Mouse (Mus musculus) forebrain, embryonic 14.5 days (tissue): ENCODE measurements around the gene Pcnx2. TPM values are rescaled to one million over a fixed set of nuclear protein-coding genes. Genes with fewer than 3 reads are reported as not detected.

ENCODE experiments used
- ATAC-seq: fragments of 200-750 bp; cut with Nextera tagmentation; 2 replicates; pipeline ENCODE4 v1.8.0; 2017; ENCODE audit warnings: mild to moderate bottlenecking, moderate library complexity
- DNase-seq: peaks from one replicate; pipeline ENCODE4 v3.0.0-alpha.2; 2015; ENCODE audit warnings: low spot score
- H3K27ac ChIP-seq: fragments of 300-500 bp; sonication (generic); 2 replicates; pipeline ENCODE4 v1.5.1; 2014; ENCODE audit warnings: low read depth, mild to moderate bottlenecking, control low read depth, low read length, moderate library complexity
- H3K27me3 ChIP-seq: fragments of 300-500 bp; sonication (generic); replicated peaks from 2 replicates; pipeline ENCODE4 v1.6.1; 2014; ENCODE audit warnings: low read length, control low read depth, mixed read lengths; ENCODE audit not compliant: control insufficient read depth, insufficient read depth
- H3K36me3 ChIP-seq: fragments of 300-500 bp; sonication (generic); 2 replicates; pipeline ENCODE4 v1.6.1; 2014; ENCODE audit warnings: low read length, control low read depth; ENCODE audit not compliant: control insufficient read depth, insufficient read depth
- H3K4me1 ChIP-seq: fragments of 300-500 bp; sonication (generic); 2 replicates; pipeline ENCODE4 v1.6.1; 2014; ENCODE audit warnings: antibody characterized with exemption, low read length, control low read depth; ENCODE audit not compliant: control insufficient read depth, insufficient read depth
- H3K4me2 ChIP-seq: fragments of 300-500 bp; sonication (generic); 2 replicates; pipeline ENCODE4 v1.6.1; 2014; ENCODE audit warnings: mild to moderate bottlenecking, control low read depth, low read length
- H3K4me3 ChIP-seq: fragments of 300-500 bp; sonication (generic); 2 replicates; pipeline ENCODE4 v1.5.1; 2014; ENCODE audit warnings: low read depth, low read length, control low read depth
- H3K9ac ChIP-seq: fragments of 300-500 bp; sonication (generic); 2 replicates; pipeline ENCODE4 v1.6.1; 2014; ENCODE audit warnings: mild to moderate bottlenecking, low read length, control low read depth, moderate library complexity
- H3K9me3 ChIP-seq: fragments of 300-500 bp; sonication (generic); replicated peaks from 2 replicates; pipeline ENCODE4 v1.6.1; 2016; ENCODE audit warnings: low read length, control low read depth, mixed read lengths; ENCODE audit not compliant: control insufficient read depth
- WGBS: fragments of 180-500 bp; shearing (Covaris S2); extraction: QIAGEN DNeasy Blood & Tissue Kit; methylation state at CpG from one replicate; pipeline ENCODE4 v1.1.7; 2014; 5-methylcytosine and 5-hydroxymethylcytosine counted together
- polyA plus RNA-seq: library from polyadenylated mRNA; unstranded; fragments of >200 nt; fragmentation: Nextera tagmentation; extraction: Ambion mirVana; gene quantifications from 2 replicates; pipeline ENCODE4 v1.2.1, GENCODE M21; 2014

The Pcnx2 gene
- polyA plus RNA-seq, 1 experiment from 2014 or later = 2.6 TPM

DNA sequence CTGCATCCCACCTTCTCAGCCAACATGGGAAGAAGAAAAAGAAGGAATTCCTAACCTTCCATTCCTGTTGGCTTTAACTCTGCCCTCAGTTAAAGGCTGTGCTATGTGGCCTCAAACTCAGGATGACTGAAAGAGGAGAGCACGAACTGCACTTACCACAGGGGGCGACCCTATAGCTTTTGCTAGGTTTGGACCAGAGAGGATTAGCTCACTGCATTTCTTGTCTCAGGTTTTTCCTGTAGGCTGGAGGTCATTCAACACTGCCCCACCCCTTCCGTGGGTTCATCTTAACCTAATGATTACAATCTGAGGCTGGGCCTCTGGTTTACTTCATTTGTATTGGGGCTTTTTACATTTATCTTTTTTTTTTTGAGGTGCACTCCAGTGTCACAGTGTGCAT is 123.1 kb downstream of the Pcnx2 start:
- WGBS = 60% methylated on average over 3 of the region's 3 CpGs
- DNase-seq (no peak), ATAC-seq (no peak)
- no peaks in the 10 kb centered on the region for H3K9me3 ChIP-seq
- no peaks in the 10 kb centered on the region for H3K4me1 ChIP-seq
- H3K27me3 ChIP-seq = no peaks in the 10 kb centered on the region
- H3K36me3 ChIP-seq = no peaks in the 10 kb centered on the region
- H3K27ac ChIP-seq = no peak overlapping the region
- no peak overlapping the region for H3K4me2 ChIP-seq
- no peak overlapping the region for H3K4me3 ChIP-seq
- no peak overlapping the region for H3K9ac ChIP-seq

GRCm38 (mm10) chr8:125773281-125773803 is 124.8 kb downstream of the Pcnx2 start:
- Histone ChIP-seq H3K4me3 (no peak overlapping the region), H3K36me3 (no peaks in the 10 kb centered on the region), H3K27ac (no peak overlapping the region), H3K27me3 (no peaks in the 10 kb centered on the region), H3K9ac (no peak overlapping the region), H3K9me3 (no peaks in the 10 kb centered on the region), H3K4me1 (no peaks in the 10 kb centered on the region), H3K4me2 (no peak overlapping the region)
- 52% methylated on average over 7 of the region's 7 CpGs for WGBS
- ATAC-seq = no peak
- DNase-seq = no peak

GRCm38 (mm10) chr8:125772300-125772699 is 125.8 kb downstream of the Pcnx2 start:
- H3K4me1 ChIP-seq = no peaks in the 10 kb centered on the region
- no peak overlapping the region for H3K27ac ChIP-seq
- no peaks in the 10 kb centered on the region for H3K9me3 ChIP-seq
- H3K4me3 ChIP-seq = no peak overlapping the region
- ATAC-seq (no peak), DNase-seq (no peak)
- H3K4me2 ChIP-seq = no peak overlapping the region
- 81% methylated on average over 2 of the region's 2 CpGs for WGBS
- no peaks in the 10 kb centered on the region for H3K36me3 ChIP-seq
- H3K9ac ChIP-seq = no peak overlapping the region
- H3K27me3 ChIP-seq = no peaks in the 10 kb centered on the region

DNA sequence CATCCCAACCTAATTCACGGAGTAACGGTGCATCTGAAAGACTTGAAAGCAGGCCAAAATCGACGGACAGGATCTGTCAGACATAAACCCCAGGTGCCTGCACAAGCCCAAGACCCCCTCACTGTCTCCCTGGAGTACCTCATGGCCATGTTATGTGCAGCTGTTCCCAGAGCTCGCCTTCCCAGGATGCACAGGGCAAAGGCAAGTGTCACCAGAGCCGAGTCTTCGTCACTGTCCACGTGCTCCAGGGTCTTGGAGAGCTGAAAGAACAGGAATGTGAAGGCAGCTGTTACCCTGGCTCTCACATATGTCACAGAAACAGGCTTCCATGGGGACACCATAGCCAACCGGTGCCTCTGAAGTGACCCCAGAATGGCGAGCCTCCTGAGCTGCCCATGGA is 130.0 kb downstream of the Pcnx2 start:
- Histone ChIP-seq H3K4me1 (no peaks in the 10 kb centered on the region), H3K9ac (no peak overlapping the region), H3K4me2 (no peak overlapping the region), H3K9me3 (no peaks in the 10 kb centered on the region), H3K36me3 (no peaks in the 10 kb centered on the region), H3K27ac (no peak overlapping the region), H3K27me3 (no peaks in the 10 kb centered on the region), H3K4me3 (no peak overlapping the region)
- WGBS = 89% methylated on average over 10 of the region's 10 CpGs
- DNase-seq (no peak), ATAC-seq (no peak)

DNA sequence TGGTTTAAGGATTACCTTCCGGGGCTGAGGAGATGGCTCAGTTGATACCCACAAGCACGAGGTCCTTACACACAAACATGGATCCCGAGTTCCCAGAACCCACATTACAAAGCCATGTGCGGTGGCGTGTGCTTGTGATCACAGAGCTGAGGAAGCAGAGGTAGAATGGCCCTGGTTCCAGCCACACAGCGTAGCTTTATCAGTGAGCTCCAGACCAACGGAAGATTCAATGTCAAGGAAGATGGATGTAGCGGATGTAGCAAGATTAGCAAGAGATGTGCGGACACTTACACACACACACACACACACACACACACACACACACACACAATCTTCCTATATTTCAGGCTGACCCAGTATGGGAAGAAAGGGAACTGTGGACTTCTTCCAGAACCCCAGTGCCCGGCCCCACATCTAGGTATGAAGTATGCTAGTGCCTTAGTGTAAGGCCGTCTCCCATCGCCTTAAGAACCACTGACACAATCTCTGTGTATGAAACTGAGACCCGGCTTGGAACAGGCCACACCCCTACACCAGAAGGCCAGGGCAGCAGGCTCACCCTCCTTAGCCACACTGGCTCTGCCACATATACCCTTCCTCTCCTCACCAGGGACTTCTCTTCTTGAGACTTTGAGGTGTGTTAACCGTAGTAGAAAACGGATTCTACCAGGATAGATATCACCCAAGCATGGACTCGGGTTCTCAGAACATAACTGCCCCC is 134.9 kb downstream of the Pcnx2 start:
- 95% methylated on average over 16 of the region's 16 CpGs for WGBS
- H3K4me3 ChIP-seq = no peak overlapping the region
- H3K9ac ChIP-seq = no peak overlapping the region
- no peaks in the 10 kb centered on the region for H3K9me3 ChIP-seq
- DNase-seq (no peak), ATAC-seq (no peak)
- no peaks in the 10 kb centered on the region for H3K36me3 ChIP-seq
- H3K4me1 ChIP-seq = no peaks in the 10 kb centered on the region
- no peak overlapping the region for H3K4me2 ChIP-seq
- no peak overlapping the region for H3K27ac ChIP-seq
- no peaks in the 10 kb centered on the region for H3K27me3 ChIP-seq

GRCm38 (mm10) chr8:125759022-125759421 is 139.1 kb downstream of the Pcnx2 start:
- H3K4me3 ChIP-seq = no peak overlapping the region
- no peaks in the 10 kb centered on the region for H3K27me3 ChIP-seq
- peaks cover 13% of the 10 kb centered on the region; the same call in 1 of the 2 replicates for H3K4me1 ChIP-seq
- DNase-seq = no peak
- WGBS = 49% methylated on average over 10 of the region's 10 CpGs
- H3K27ac ChIP-seq = no peak overlapping the region
- no peaks in the 10 kb centered on the region for H3K36me3 ChIP-seq
- ATAC-seq = no peak
- no peak overlapping the region for H3K4me2 ChIP-seq
- no peaks in the 10 kb centered on the region for H3K9me3 ChIP-seq
- H3K9ac ChIP-seq = no peak overlapping the region

DNA sequence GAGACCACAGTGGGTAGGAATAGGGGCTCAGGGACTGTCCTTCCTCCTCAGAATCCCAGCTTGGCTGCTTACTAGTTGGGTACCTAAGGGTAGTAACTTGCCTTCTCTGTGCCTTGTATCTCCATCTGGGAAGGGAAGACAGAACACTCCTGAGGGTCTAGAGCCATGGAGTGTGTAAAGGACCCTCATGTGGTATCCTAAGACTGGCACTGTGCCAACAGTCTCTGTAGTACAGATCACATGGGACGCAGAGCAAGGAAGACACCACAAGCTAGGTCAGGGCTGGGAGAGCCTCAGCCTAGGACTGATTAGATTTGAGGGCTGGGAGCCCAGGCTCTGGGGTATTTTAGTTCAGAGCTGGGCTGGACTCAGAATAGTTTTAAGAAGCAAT is 141.0 kb downstream of the Pcnx2 start:
- 65% methylated on average over 1 of the region's 1 CpGs for WGBS

DNA sequence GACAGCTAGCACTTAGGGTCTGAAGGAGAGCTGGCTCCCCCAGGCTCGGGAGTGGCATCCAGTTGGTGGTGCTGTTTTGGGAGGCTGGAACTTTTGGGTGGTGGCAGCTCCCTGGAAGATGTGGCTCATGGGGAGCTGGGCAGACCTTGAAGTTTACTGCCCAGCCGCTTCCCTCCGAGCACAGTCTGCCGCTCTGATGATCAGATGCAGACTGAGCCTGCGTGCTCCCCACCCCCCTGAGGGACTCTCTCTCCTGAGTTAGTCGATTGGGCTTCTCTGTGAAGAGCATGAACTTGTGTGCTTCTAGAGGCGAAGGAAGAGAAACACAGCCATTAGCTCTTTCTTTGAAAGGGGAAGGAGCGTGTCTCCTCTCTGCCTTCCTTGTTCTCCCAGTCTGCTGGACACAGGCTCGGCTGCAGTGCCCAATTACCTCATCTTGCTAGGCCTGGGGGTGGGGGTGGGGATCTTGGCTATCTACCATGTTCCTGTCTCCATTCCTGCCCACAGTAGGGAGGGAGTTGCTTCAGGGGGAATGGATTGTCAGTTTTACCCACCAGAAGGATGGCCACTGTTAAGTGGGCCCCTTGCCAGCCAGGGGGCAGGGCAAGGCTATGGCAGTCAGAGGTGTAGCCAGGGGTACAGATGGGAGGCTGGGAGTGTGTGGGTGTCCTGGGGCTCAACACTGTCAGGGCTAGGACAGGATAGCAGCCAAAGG is 141.6 kb downstream of the Pcnx2 start:
- no peaks in the 10 kb centered on the region for H3K27me3 ChIP-seq
- peak; percentile 78 for ATAC-seq
- H3K9me3 ChIP-seq = no peaks in the 10 kb centered on the region
- H3K36me3 ChIP-seq = no peaks in the 10 kb centered on the region; the same call in 1 of the 2 replicates
- H3K4me3 ChIP-seq = no peak overlapping the region
- peak overlapping the region; percentile 66 for H3K27ac ChIP-seq
- no peak overlapping the region for H3K4me2 ChIP-seq
- peaks cover 13% of the 10 kb centered on the region; the same call in 1 of the 2 replicates for H3K4me1 ChIP-seq
- no peak overlapping the region for H3K9ac ChIP-seq
- peak; percentile 62 for DNase-seq
- 46% methylated on average over 9 of the region's 9 CpGs for WGBS

More for the DNA sequence above, 141.0 kb downstream of the Pcnx2 start:
- H3K27ac ChIP-seq = peak overlapping the region; percentile 66
- H3K9me3 ChIP-seq = no peaks in the 10 kb centered on the region
- no peaks in the 10 kb centered on the region for H3K27me3 ChIP-seq
- DNase-seq (peak; percentile 52), ATAC-seq (peak; percentile 43; the same call in 1 of the 2 replicates)
- peaks cover 13% of the 10 kb centered on the region; the same call in 1 of the 2 replicates for H3K4me1 ChIP-seq
- no peak overlapping the region for H3K4me2 ChIP-seq
- H3K9ac ChIP-seq = no peak overlapping the region
- H3K36me3 ChIP-seq = no peaks in the 10 kb centered on the region; the same call in 1 of the 2 replicates
- H3K4me3 ChIP-seq = no peak overlapping the region
